Mouse (Mus musculus): ENCODE measurements around the gene Maats1.

- TF ChIP-seq CTCF (IDR thresholded peaks at IDR 0.05; ENCODE audit: extremely low read depth, insufficient read depth, insufficient read length, insufficient replicate concordance) (no peak), POLR2A (IDR thresholded peaks at IDR 0.05; ENCODE audit: low read depth, low read length) (no peak)
Measured at GRCm38 (mm10) chr16:38363657-38364056, 21.7 kb upstream of the Maats1 start.

All from spleen, adult 2 months (tissue).